8 mouse cellular contexts compared by ENCODE assay signal in the genomic region with DNA sequence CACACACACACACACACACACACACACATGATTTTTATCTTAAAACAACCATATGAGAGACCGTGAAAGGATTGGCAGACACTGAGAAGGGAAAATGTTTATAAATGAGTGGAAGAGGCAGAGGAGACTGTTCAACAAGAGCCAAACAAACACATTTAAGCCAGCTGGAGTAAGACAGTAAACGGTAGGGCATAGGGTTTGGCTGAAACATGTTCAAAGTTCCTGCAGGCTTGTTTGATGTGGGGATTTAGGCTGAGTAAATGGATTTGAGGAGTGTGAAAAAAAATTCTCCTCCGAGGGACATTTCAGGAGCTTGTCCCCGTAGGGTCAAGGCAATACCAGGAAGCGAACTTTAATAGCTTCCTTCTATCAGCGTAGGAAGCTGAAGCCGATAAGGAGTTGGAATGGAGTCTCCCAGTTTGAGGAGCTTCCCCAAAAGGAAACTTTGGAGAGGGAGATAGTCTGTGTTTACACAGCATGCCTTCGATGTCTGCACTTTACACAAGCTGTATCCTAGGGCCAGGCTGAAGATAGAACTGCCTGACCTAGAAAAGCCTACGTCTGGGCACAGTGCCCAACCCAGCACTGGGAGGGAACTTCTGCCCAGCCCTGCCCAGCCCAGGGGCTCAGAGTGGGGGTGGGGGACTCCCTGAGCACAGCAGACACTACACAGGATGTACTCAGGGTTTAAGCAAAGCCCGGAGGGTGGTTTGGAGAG. TPM values are rescaled to one million over a fixed set of nuclear protein-coding genes. Genes with fewer than 3 reads are reported as not detected.
DNase-seq lines count a peak whose midpoint lies in the region; ATAC-seq lines count a peak whose summit lies in the region.

No protein-coding gene starts in this region.

- DNase-seq in MEL-GATA-1-ER (ENCODE audit: extremely low read depth, low read depth): peak; percentile 75
- peak; percentile 95 for DNase-seq in brain, adult 2 months (ENCODE audit: low read depth, low spot score)
- DNase-seq in frontal cortex, postnatal 14 days (ENCODE audit: low spot score in 2 of 2): peak; percentile 67 to 77
- peak; percentile 66 to 77 for DNase-seq in layer of hippocampus, postnatal 36 days
- DNase-seq in lung, postnatal 36 days: peak; percentile 95
- peak; percentile 65 for DNase-seq in right cerebral cortex, postnatal 25 days
- DNase-seq in yolk sac, embryonic 10.5 days (ENCODE audit: low spot score): peak; percentile 64

- peak; percentile 80 to 84 for ATAC-seq in hematopoietic stem cell, adult 5-6 weeks (replicated peaks in 1 of 2; ENCODE audit: insufficient read depth in 1 of 2, low FRiP score in 2 of 2, low TSS enrichment in 1 of 2, low read depth in 1 of 2, poor library complexity in 2 of 2, severe bottlenecking in 2 of 2)

RNA-seq across cellular contexts. Expression of gene Gna13, which starts 15.2 kb away (rescaled TPM):
- total RNA-seq in hematopoietic stem cell, adult 5-6 weeks (2017): 62.2 and 64.9 TPM in 2 replicates
- 10 to 100 TPM; 53.5 to 54.8 TPM for total RNA-seq in layer of hippocampus, postnatal 36 days (2021)

RNA-seq across cellular contexts. Expression of gene Rgs9, which starts 49.5 kb away (rescaled TPM):
- total RNA-seq in hematopoietic stem cell, adult 5-6 weeks (2017): 2.3 and 2.4 TPM in 2 replicates
- 10 to 100 TPM; 12.8 to 15.0 TPM for total RNA-seq in layer of hippocampus, postnatal 36 days (2021)

Comparison
In these comparisons a context has a peak if more than half of its experiments do, and no peak if none do; other contexts are left out.
1. Peak in every context shown above with its lines: DNase-seq and ATAC-seq.